Mouse (Mus musculus): ENCODE measurements around the gene Mfap3l.
"Not testable (repeated sequence)": the region's sequence is repeated elsewhere in the genome, so short reads cannot be mapped to it uniquely, and the experiment has no call there.

Gene Mfap3l

GRCm38 (mm10) chr8:60632250-60632932 is at the start of gene Mfap3l:
Gene Mfap3l (plus strand): TSS chr8:60632827.
- peak; percentile 65 to 68 for DNase-seq

- DNase-seq: no peak
Observed at GRCm38 (mm10) chr8:60583369-60583768, 49.3 kb upstream of the Mfap3l start.

GRCm38 (mm10) chr8:60591352-60592105 is 41.1 kb upstream of the Mfap3l start:
- DNase-seq: not testable (repeated sequence)

- DNase-seq: no peak
Observed at GRCm38 (mm10) chr8:60594761-60595160, 37.9 kb upstream of the Mfap3l start.

- DNase-seq: no peak
Observed at GRCm38 (mm10) chr8:60611580-60612111, 21.0 kb upstream of the Mfap3l start.

- DNase-seq: no peak
Observed at GRCm38 (mm10) chr8:60616928-60617327, 15.7 kb upstream of the Mfap3l start.

GRCm38 (mm10) chr8:60621561-60621960 is 11.1 kb upstream of the Mfap3l start:
- DNase-seq: no peak

GRCm38 (mm10) chr8:60622056-60622455 is 10.6 kb upstream of the Mfap3l start:
- no peak for DNase-seq

GRCm38 (mm10) chr8:60623438-60623837 is 9.2 kb upstream of the Mfap3l start:
- DNase-seq: no peak

GRCm38 (mm10) chr8:60624722-60625121 is 7.9 kb upstream of the Mfap3l start:
- DNase-seq: no peak

- DNase-seq: no peak
Observed at GRCm38 (mm10) chr8:60627937-60628336, 4.7 kb upstream of the Mfap3l start.

GRCm38 (mm10) chr8:60629059-60629458 is 3.6 kb upstream of the Mfap3l start:
- DNase-seq: no peak

- peak; percentile 9 to 12 for DNase-seq
Observed at GRCm38 (mm10) chr8:60631504-60631934, 1.1 kb upstream of the Mfap3l start.

- peak in 1 of 2 experiments; percentile 2 for DNase-seq
Observed at GRCm38 (mm10) chr8:60632933-60633655, 467 bp downstream of the Mfap3l start.

- no peak for DNase-seq
Observed at GRCm38 (mm10) chr8:60634921-60635320, 2.3 kb downstream of the Mfap3l start.

GRCm38 (mm10) chr8:60635846-60636245 is 3.2 kb downstream of the Mfap3l start:
- DNase-seq: no peak

- DNase-seq: no peak
Observed at GRCm38 (mm10) chr8:60640046-60640445, 7.4 kb downstream of the Mfap3l start.

- no peak for DNase-seq
Observed at GRCm38 (mm10) chr8:60643416-60644020, 10.9 kb downstream of the Mfap3l start.

- no peak for DNase-seq
Observed at GRCm38 (mm10) chr8:60645164-60645563, 12.5 kb downstream of the Mfap3l start.

GRCm38 (mm10) chr8:60645911-60646310 is 13.3 kb downstream of the Mfap3l start:
- DNase-seq: no peak

- DNase-seq: no peak
Observed at GRCm38 (mm10) chr8:60647291-60647690, 14.7 kb downstream of the Mfap3l start.

GRCm38 (mm10) chr8:60649081-60649480 is 16.5 kb downstream of the Mfap3l start:
- DNase-seq: no peak

- DNase-seq: no peak
Observed at GRCm38 (mm10) chr8:60650119-60650518, 17.5 kb downstream of the Mfap3l start.

All from thymus, adult 18-20 months (tissue).